Mouse (Mus musculus) hindbrain, embryonic 13.5 days (tissue): Measurements from ENCODE around the gene Rex1bd. TPM values are rescaled to one million over a fixed set of nuclear protein-coding genes. Genes with fewer than 3 reads are reported as not detected.

Experiments used
- polyA plus RNA-seq: library from polyadenylated mRNA; unstranded; fragments of >200 nt; fragmentation: Nextera tagmentation; extraction: Ambion mirVana; gene quantifications from 2 replicates; pipeline ENCODE4 v1.2.1, GENCODE M21; 2015

The Rex1bd gene
- polyA plus RNA-seq, 1 experiment from 2014 or later: 147 TPM

Other genes with a start within 250 kb of the Rex1bd start
- 47.0 TPM in 2 replicates for gene Homer3, start 223.9 kb downstream of the Rex1bd start, polyA plus RNA-seq
- gene Ddx49, start 204.3 kb downstream of the Rex1bd start, polyA plus RNA-seq: 45.8 and 50.9 TPM in 2 replicates
- 275 and 288 TPM in 2 replicates for gene Cope, start 204.2 kb downstream of the Rex1bd start, polyA plus RNA-seq
- gene Cers1, start 191.0 kb downstream of the Rex1bd start, polyA plus RNA-seq: 24.5 and 25.1 TPM in 2 replicates
- 1.2 and 2.6 TPM in 2 replicates for gene Gdf1, start 176.9 kb downstream of the Rex1bd start, polyA plus RNA-seq
- 14.4 and 15.9 TPM in 2 replicates for gene Upf1, start 153.5 kb downstream of the Rex1bd start, polyA plus RNA-seq
- gene Comp, start 133.2 kb downstream of the Rex1bd start, polyA plus RNA-seq: 0.14 and 0.96 TPM in 2 replicates
- gene Crtc1, start 67.2 kb downstream of the Rex1bd start, polyA plus RNA-seq: 35.6 and 37.6 TPM in 2 replicates
- 24.3 and 25.8 TPM in 2 replicates for gene Klhl26, start 29.8 kb downstream of the Rex1bd start, polyA plus RNA-seq
- 78.5 and 78.8 TPM in 2 replicates for gene Tmem59l, start 19.4 kb downstream of the Rex1bd start, polyA plus RNA-seq
- gene Crlf1, start 13.6 kb downstream of the Rex1bd start, polyA plus RNA-seq: 2.2 and 2.9 TPM in 2 replicates
- 715 and 758 TPM in 2 replicates for gene Uba52, start 4.0 kb upstream of the Rex1bd start, polyA plus RNA-seq
- 385 and 391 TPM in 2 replicates for gene Fkbp8, start 21.0 kb upstream of the Rex1bd start, polyA plus RNA-seq
- gene Kxd1, start 21.2 kb upstream of the Rex1bd start, polyA plus RNA-seq: 47.7 and 50.5 TPM in 2 replicates
- 16.3 and 17.2 TPM in 2 replicates for gene Ell, start 32.7 kb upstream of the Rex1bd start, polyA plus RNA-seq
- 121 and 125 TPM in 2 replicates for gene Isyna1, start 87.6 kb upstream of the Rex1bd start, polyA plus RNA-seq
- gene Ssbp4, start 102.1 kb upstream of the Rex1bd start, polyA plus RNA-seq: 122 and 132 TPM in 2 replicates
- gene Lrrc25, start 109.4 kb upstream of the Rex1bd start, polyA plus RNA-seq: 1.5 and 1.9 TPM in 2 replicates
- 0.12 and 0.14 TPM in 2 replicates for gene Gdf15, start 125.7 kb upstream of the Rex1bd start, polyA plus RNA-seq
- gene Pgpep1, start 153.6 kb upstream of the Rex1bd start, polyA plus RNA-seq: 103 and 105 TPM in 2 replicates
- 191 and 193 TPM in 2 replicates for gene Lsm4, start 166.5 kb upstream of the Rex1bd start, polyA plus RNA-seq
- gene Jund, start 192.2 kb upstream of the Rex1bd start, polyA plus RNA-seq: 79.2 and 94.3 TPM in 2 replicates
- 0.04 and 0.09 TPM in 2 replicates for gene Iqcn, start 196.7 kb upstream of the Rex1bd start, polyA plus RNA-seq
- not detected in 2 replicates for gene Gm3336, start 211.8 kb upstream of the Rex1bd start, polyA plus RNA-seq
- 0.14 and 0.23 TPM in 2 replicates for gene Pde4c, start 217.0 kb upstream of the Rex1bd start, polyA plus RNA-seq
- gene Rab3a, start 247.9 kb upstream of the Rex1bd start, polyA plus RNA-seq: 352 and 355 TPM in 2 replicates